Mouse (Mus musculus) layer of hippocampus, postnatal 25 days (tissue): ENCODE results near the gene Atp6v1fnb. TPM values are rescaled to one million over a fixed set of nuclear protein-coding genes. Genes with fewer than 3 reads are reported as not detected.

Experiments
- DNase-seq, 2 experiments: peaks; one replicate each; pipeline ENCODE4 v3.0.0; 2022; ENCODE audit warnings: mixed read lengths in 2 of 2, low spot score in 1 of 2; ENCODE audit errors: extremely low spot score in 1 of 2
- total RNA-seq, 2 experiments: library from RNA; stranded (reverse); gene quantifications; 2 replicates each; pipeline ENCODE4 v1.2.3; 2021

Atp6v1fnb gene
- total RNA-seq: under 1 TPM in 1 of 2 experiments, not detected in 1; 0.59 TPM

DNA sequence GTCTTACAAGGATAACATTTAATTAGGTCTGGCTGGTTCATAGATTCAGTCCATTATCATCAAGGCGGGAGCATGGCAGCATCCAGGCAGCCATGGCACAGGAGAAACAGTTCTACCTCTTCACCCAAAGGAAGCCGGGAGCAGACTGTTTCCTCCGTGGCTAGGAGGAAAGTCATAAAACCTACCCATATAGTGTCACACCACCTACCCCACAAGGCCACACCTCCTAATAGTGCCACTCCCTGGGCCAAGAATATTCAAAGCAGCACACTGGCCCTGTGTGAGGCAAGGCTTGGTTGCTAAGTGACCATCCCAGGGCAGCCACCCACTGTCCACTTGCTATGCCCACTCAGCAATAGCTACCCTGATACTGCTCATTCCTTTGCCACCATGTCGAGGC, at the start of gene Atp6v1fnb:
Gene Atp6v1fnb (plus strand): TSS at position 301 of the 400 bp plus-strand sequence.
- no peak for DNase-seq

DNA sequence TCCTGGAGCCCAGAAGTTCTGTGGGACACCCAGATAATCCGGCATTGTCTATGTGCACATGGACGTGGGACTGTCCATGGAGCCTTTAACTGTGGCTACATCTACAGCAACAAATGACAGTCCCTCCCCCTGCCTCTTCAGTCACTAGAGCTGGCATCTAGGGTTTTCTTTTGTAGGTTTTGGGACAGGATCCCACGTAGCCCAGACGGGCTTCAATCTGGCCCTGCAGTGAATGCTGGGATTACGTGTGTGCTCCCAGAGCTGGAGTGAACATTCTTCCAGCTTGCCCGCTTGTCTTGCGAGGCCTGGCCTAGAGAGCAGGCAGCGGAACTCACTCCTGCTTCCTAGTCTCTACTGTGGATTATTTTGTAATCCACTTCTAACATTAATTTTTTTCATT, 46.1 kb upstream of the Atp6v1fnb start:
- DNase-seq: no peak

DNA sequence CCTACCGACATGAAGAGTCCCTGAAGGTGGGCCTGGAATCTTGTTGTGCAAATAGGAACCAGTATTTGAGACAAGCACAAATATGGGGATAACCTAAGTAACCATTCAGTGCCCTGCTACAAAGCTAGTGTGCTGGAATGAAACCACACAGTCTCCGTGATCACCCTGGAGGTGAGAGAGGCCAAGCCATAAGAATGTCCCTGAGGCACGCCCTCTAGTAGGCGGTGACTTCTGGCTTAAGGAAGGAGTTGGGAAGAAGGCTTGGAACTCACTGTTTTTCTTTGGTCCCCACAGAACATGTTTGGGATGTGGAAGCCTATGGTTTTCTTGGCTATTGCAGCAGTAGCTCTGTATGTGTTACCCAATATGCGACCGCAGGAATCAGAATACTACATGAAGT, 44.9 kb upstream of the Atp6v1fnb start:
- no peak for DNase-seq

DNA sequence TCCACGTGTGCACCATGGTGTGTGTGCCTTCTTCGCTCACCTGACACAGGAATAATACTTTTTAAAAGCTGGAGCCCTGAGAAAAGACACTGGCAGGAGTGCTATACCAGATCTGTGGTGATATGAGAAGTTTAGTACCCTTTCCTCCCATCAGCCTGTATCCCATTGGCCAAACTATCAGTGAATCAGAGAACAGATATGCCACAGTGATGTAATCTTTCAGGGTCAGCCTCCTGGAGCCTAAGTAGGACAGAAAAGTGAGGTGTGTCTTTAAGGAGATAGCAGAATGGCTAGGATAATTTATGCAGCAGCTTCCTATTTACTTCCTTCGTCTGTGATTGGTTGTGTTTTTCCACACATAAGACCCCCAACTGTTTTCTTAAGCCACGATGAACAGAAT, 43.1 kb upstream of the Atp6v1fnb start:
- no peak for DNase-seq

DNA sequence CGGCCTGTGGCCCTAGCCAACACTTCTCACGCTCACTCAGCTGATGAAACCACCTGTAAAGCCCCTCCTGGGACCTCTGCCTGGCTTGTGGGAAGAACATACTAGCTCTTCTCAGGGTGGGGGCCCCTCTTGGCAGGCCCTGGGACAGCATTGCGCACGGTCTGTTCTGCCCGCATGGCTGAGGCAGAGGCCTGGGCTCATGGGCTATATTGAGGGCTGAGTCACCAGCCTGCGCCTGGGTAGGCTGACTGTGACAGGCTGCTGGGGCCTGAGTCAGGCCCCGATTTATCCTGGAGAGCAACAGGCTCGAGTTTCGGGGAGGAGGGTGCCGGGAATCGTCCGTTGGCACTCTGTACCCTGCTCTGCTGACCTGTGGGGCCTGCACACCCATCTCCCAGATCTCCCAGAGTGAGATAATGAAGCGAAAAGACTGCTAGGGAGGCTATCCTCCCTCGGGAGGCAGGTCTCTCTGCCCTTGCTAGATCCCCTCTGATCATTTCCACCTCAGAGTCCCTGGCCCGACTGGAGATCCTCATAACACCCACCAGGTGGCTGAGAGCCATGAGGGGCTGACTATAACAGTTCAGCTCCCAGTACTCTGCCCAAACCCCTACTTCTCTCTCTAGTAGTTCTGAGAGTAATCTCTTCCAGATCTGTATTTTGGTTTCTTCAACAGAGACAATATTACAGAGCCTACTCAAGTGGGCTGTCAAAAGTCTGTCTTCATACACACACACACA, 40.4 kb upstream of the Atp6v1fnb start:
- DNase-seq: no peak

DNA sequence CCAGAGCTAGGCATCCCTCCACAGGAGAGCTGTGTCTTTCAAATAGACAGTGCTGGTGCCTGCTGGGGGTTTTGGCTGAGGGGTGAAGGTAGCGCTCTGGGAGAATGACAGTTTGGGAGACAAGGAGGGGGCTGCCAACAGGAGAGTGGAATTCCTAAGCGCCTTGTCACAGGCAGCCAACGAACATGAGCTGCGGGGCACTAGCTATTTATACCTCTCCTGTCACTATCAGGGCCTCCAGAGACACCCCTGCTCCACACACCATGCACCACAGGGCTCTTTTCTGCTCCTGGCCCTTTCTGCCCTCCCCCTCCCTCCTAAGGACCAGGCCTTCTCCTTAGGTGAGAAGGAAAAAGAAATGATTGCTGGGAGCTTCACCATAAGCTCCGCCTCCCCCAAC, 39.8 kb upstream of the Atp6v1fnb start:
- no peak for DNase-seq

DNA sequence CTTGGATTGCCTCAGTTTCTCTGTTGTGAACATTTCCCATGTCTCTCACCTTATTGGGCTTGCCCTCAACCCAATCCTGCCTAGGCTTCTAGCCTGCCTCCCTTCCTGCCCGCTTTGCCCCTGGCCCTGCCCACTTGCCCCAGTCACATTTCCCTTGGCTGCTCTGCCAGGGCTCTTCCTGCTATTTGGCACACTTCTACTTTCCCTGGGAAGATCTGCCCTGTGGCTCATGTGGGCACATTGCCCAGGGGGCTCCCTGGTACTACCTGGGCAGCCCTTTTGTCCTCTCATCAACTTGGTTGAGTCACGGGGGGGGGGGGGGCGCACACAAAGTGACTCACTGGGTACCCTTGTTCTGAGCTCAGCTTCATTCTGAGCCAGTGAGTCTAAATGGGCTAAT, 39.1 kb upstream of the Atp6v1fnb start:
- no peak for DNase-seq

DNA sequence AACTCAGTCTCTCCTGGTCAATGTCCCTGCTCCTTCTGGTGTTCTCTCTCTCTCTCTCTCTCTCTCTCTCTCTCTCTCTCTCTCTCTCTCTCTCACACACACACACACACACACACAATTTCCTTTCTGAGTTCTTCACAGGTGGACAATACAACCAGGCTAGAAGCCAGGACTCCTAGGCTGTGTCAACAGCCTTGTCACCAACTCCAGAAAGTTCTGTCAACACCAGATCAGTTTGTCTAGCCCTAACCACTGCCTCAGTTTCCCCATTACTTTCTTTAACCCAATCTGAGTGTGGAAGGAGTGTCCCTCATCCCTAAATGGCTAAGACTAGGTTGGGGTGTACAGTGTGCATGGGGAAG, 38.6 kb upstream of the Atp6v1fnb start:
- no peak for DNase-seq

DNA sequence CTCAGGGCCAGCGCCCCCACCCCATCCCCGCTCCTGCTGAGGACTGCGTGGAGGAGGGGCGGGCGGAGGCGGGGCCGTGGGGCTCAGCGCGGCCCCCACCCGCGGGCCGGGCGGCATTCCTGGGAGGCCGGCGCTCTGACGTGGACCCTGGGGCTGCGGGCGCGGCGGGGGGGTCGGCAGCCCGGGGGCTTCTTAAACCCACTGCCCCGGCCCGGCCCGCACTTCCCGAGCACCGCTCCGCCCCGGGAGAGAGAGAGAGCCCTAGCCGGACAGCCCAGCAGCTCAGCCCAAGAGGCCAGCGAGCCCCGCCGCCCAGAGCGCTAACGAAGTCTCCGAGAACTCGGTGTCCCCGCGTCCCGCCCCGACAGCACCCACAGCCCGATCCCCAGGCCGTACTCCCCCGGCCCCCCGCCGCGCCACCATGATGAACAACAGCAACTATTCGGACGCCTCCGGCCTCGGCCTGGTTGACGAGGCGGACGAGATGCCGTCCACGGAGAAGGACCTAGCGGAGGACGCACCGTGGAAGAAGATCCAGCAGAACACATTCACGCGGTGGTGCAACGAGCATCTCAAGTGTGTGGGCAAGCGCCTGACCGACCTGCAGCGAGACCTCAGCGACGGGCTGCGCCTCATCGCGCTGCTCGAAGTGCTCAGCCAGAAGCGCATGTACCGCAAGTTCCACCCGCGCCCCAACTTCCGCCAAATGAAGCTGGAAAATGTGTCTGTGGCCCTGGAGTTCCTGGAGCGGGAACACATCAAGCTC, 38.0 kb upstream of the Atp6v1fnb start, which contains the start of gene Flnc:
Gene Flnc (plus strand): TSS at position 219 of the 766 bp plus-strand sequence.
- DNase-seq: no peak

DNA sequence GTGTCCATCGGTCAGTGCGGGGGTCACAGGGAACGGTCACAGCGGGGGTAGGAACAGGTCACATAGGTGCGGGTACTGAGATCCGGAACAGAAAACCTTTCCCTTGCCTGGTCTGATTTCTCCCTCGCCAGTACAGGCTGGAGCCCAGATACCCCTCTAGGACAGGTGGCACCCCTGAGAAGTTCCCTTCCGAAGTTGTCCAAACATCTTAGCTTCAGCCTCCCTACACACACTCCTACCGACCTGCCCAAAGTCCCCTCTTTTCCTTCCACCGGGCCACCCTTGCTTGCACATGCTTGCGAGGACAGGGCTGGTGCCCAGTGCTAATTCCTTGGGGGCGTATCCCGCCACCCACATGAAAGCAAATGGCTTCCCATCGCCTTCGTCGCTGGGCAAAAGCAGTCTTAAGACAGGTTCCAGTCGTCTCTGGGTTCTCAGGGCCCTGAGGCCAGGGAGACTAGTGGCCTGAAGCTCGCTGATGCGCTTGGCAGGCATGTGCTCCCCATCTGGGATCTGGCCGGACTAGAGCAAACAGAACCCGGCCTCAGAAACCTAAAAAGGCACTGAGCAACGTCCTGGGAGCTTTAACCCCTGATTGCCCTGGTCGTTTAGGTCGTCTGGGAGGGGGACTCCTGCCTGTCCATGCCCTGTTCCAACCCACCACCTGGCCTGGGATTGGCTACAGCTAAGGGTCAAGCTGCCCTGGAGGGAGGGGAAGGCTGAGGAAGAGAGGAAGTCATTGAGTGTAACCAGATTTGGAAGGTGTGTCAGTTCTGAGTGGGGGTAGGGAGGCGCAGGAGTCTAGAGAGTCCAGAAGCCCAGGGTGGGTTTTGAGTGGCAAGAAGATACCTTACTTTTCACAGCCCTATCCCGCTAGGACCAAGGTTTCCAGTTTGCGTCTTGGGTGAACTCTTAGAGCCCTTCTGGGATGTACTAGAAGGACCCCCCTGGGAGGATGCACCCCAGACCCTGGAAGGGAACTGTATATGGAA, 37.1 kb upstream of the Atp6v1fnb start:
- no peak for DNase-seq

DNA sequence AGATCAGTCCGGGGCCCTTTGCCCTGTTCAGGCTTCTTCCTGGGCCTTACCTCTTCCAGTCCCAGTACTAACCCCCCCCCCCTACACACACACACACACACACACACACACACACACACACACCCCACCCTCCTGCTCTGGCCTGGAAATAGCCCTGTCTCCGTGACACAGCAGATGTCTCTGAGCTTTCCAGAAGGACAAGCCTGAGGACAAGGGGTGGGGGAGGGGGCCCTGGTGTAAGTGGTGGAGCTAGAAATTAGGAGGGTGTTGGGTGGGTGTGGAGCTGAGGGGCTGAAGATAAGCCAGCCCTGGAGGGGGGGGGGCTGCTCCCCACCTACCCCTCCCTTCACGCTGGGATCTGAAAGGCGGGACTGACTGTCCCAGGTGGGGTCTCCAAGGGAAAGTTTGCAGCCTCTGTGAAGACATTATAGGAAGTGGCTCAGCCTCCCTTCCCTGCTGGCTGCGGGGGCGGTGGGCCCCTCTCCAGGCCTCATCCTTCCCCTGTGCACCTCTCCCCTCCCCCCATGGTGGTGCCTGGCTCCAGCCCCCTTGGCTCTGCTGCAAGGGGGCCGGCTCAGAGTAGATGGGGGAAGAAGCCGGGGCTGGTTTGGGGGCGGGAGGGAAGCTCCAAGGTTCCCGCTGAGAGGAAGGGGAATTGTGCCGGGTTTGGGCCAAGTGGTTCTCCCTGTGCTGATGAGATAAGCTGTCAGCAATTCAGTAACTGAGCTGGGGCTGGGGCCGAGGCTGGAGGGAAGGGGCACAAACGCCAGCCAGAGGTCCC, 36.1 kb upstream of the Atp6v1fnb start:
- DNase-seq: no peak

DNA sequence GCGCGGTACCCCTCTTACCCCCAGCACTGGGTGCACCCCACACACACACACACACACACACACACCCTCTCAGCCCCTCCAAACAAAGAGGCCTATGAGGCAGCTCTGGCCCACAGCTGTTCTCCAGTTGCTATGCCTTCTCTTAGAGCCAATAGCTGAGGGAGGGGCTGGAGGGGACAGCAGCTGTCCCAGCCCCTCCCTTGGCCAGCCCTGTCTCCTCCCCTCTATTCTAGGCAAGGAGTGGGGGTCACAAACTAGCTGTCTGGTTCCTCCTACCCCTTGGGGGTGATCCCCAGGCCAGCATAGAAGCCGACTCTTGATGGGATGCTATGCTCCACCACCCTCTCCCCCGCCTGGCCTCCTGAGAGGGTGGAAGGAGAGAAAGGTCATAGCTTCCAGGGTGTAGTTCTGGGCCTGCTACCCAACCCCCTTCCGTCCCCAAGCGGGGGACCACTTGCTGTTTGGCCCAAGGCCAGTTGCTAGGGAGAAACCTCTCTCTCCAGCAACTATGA, 35.2 kb upstream of the Atp6v1fnb start:
- no peak for DNase-seq

DNA sequence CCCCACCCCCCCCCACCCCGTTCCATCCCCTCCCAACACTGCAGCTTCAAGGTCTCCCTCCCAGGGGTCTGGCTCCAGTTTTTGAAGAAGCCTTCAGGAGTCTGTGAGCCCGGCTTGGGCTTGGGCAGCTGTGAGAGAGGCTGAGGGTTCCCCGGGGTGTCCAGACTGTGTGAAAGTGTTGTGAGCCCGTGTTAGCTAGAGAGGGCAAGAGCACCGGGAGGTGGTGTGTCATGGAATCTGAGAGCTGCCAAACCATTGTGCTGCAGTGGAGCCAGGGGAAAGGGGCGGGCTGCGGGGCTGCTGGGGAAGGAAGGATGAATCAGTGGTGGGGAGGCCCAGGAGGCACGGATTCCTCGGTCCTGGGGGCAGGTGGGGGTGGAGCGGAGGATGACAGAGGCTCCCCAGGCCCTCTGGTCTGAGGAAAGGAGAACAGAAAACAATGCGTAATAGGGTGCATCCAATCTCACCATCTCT, 34.7 kb upstream of the Atp6v1fnb start:
- no peak for DNase-seq

DNA sequence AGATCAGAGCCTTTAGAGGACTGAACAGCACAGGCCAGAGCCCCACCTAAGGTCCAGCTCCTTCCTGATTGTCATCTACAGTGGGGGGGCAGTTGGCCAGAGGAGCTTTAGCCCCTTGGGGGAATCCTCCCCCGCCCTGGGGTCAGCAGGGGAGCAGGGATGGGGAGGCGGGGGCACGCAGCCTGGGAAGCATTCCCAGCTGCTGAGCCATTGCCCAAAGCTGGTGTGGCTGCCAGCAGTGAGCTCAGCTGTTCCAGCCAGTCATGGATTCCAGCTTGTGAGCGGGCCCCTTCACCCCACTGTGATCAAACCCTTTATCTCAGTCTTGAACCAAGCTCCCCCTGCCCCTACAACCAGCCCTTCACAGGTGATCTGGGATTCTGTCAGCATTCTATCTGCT, 32.0 kb upstream of the Atp6v1fnb start:
- peak in 1 of 2 experiments; percentile 21 for DNase-seq

DNA sequence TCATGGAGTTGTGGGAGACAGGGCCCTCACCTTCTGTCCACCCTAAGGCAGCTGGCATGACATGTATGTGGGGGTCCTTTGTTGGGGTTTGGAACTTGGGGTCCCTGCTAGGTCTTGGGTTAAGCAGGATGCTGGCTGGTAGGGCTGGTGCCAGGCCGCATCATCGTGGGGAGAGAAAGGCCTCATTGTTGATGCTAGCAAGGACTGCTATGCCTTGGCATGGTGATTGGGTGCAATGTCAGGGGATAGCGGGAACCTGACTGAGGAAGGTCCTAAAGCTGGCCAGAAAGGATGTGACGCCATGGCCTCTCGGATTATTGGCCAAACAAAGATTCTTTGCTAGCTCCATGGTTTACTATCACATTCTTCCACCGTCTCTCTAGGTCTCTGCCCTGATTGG, 31.4 kb upstream of the Atp6v1fnb start:
- no peak for DNase-seq

DNA sequence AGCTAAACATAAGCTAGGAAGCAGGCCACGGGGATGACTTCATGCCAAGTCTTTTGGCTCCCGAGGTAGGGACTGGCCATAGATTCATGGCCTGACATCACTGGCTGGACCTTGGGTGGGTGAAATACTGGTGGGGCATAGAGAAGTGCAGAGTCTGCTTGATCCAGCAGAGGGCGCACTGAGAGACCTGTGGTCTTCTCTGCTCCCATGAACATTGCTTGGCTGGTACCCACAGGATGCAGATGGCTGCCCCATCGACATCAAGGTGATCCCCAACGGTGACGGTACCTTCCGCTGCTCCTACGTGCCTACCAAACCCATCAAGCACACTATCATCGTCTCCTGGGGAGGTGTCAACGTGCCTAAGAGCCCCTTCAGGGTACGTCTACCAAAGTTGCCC, 26.5 kb upstream of the Atp6v1fnb start:
- DNase-seq: peak in 1 of 2 experiments; percentile 40

DNA sequence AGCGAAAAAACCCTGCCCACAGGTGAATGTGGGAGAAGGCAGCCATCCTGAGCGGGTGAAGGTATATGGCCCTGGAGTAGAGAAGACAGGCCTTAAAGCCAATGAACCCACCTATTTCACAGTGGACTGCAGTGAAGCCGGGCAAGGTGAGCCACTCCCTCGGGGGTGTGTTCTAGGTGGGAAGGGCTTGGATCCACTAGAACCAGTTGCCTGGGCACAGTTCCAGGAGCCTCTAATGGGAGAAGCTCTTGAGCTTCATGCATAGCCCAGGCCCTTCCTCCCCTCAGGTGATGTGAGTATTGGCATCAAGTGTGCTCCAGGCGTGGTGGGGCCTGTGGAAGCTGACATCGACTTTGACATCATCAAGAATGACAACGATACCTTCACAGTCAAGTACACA, 25.9 kb upstream of the Atp6v1fnb start:
- DNase-seq: no peak

DNA sequence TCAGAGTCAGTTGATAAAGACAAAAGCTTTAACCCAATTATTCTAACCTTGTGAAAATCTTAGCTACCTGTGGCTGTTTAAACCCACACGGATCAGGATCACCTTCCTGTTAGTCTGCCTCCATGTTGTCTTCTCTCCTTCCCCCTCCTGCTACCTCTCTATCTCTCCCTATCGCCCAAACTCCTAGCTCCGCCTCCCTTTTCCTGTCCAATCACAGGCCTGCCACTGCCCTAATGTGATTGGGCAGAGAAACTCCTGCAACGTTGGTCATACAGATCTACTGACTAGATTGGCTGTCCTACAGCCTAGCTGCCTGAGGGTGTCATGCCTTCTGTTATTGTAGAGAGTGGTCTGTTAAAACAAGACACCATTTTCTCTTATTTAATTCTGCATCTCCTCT, 21.4 kb upstream of the Atp6v1fnb start:
- no peak for DNase-seq

DNA sequence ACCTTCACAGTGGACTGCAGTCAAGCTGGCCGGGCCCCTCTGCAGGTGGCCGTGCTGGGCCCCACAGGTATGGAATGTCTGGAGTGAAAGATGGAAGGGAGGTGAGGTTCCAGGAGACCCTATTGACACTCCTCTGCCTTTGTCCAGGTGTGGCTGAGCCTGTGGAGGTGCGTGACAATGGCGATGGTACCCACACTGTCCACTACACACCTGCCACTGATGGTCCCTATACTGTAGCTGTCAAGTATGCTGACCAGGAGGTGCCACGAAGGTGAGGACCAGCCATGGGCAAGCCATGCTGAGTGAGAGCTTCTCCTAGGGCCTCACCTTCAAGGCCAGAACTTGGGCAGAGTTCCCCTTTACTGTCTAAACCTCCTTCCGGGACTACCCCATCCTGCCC, 20.6 kb upstream of the Atp6v1fnb start:
- no peak for DNase-seq

DNA sequence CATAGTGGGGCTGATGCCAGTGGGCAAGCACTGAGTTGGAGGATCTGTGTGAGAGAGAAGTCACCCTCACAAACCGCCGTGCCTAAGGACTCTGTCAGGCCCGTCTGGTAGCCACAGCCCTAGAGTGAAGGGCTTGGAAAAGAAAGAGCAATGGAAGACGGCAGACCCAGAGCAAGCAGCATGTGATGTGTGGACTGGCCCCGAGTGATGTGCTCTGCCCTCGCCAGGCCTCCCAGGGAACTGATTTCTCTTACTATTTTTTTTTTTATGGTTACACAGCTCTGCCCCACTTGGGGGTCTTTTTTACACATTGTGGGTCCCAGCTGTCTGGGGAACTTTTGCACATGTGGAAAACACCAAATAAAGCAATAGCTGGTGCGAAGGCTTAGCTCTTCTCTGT, 9.7 kb upstream of the Atp6v1fnb start:
- no peak for DNase-seq
